Mouse (Mus musculus): Measurements from ENCODE around the gene Slc4a1. TPM values are rescaled to one million over a fixed set of nuclear protein-coding genes. Genes with fewer than 3 reads are reported as not detected.

Gene Slc4a1
- polyA plus RNA-seq, 1 experiment from 2014 or later: 1.6 TPM

GRCm38 (mm10) chr11:102400513-102401084 lies 34.6 kb upstream of the Slc4a1 start:
- Histone ChIP-seq H3K27ac (ENCODE audit: low read depth, low read length) (no peak overlapping the region), H3K27me3 (ENCODE audit: control insufficient read depth, insufficient read depth, low read length) (no peaks in the 10 kb centered on the region), H3K36me3 (ENCODE audit: control insufficient read depth, insufficient read depth, low read length) (peaks cover 38% of the 10 kb centered on the region), H3K4me2 (ENCODE audit: low read depth, low read length) (no peak overlapping the region), H3K4me1 (ENCODE audit: control insufficient read depth, insufficient read depth, low read length) (peaks cover 43% of the 10 kb centered on the region), H3K4me3 (ENCODE audit: low read depth, low read length) (no peak overlapping the region), H3K9me3 (ENCODE audit: control insufficient read depth, low read length) (no peaks in the 10 kb centered on the region), H3K9ac (replicated peaks; ENCODE audit: low read depth, low read length) (no peak overlapping the region)
- 30% methylated on average over 12 of the region's 12 CpGs for WGBS
- no peak for ATAC-seq (ENCODE audit: low read depth)

GRCm38 (mm10) chr11:102399610-102400072 lies 33.6 kb upstream of the Slc4a1 start:
- H3K36me3 ChIP-seq (ENCODE audit: control insufficient read depth, insufficient read depth, low read length): peaks cover 37% of the 10 kb centered on the region
- H3K27ac ChIP-seq (ENCODE audit: low read depth, low read length): no peak overlapping the region
- no peaks in the 10 kb centered on the region for H3K9me3 ChIP-seq (ENCODE audit: control insufficient read depth, low read length)
- peaks cover 46% of the 10 kb centered on the region for H3K4me1 ChIP-seq (ENCODE audit: control insufficient read depth, insufficient read depth, low read length)
- H3K4me2 ChIP-seq (ENCODE audit: low read depth, low read length): no peak overlapping the region
- H3K9ac ChIP-seq (replicated peaks; ENCODE audit: low read depth, low read length): no peak overlapping the region
- H3K27me3 ChIP-seq (ENCODE audit: control insufficient read depth, insufficient read depth, low read length): no peaks in the 10 kb centered on the region
- no peak overlapping the region for H3K4me3 ChIP-seq (ENCODE audit: low read depth, low read length)
- 5% methylated on average over 32 of the region's 34 CpGs for WGBS
- no peak for ATAC-seq (ENCODE audit: low read depth)

- WGBS: 20% methylated on average over 15 of the region's 15 CpGs
- Histone ChIP-seq H3K4me1 (ENCODE audit: control insufficient read depth, insufficient read depth, low read length) (peaks cover 48% of the 10 kb centered on the region), H3K9ac (replicated peaks; ENCODE audit: low read depth, low read length) (no peak overlapping the region), H3K36me3 (ENCODE audit: control insufficient read depth, insufficient read depth, low read length) (peaks cover 32% of the 10 kb centered on the region), H3K4me2 (ENCODE audit: low read depth, low read length) (no peak overlapping the region), H3K27ac (ENCODE audit: low read depth, low read length) (no peak overlapping the region), H3K4me3 (ENCODE audit: low read depth, low read length) (no peak overlapping the region), H3K9me3 (ENCODE audit: control insufficient read depth, low read length) (no peaks in the 10 kb centered on the region), H3K27me3 (ENCODE audit: control insufficient read depth, insufficient read depth, low read length) (no peaks in the 10 kb centered on the region)
- ATAC-seq (ENCODE audit: low read depth): no peak
These were observed 33.1 kb upstream of the Slc4a1 start for GRCm38 (mm10) chr11:102399107-102399506.

GRCm38 (mm10) chr11:102398007-102398825 lies 32.2 kb upstream of the Slc4a1 start:
- peaks cover 48% of the 10 kb centered on the region for H3K4me1 ChIP-seq (ENCODE audit: control insufficient read depth, insufficient read depth, low read length)
- peaks cover 25% of the 10 kb centered on the region for H3K36me3 ChIP-seq (ENCODE audit: control insufficient read depth, insufficient read depth, low read length)
- no peak overlapping the region; the same call in 1 of the 2 replicates for H3K4me2 ChIP-seq (ENCODE audit: low read depth, low read length)
- no peak for ATAC-seq (ENCODE audit: low read depth)
- H3K9ac ChIP-seq (replicated peaks; ENCODE audit: low read depth, low read length): 0 out of 2 replicates have a peak overlapping the region, but pooled peaks have one; percentile 21
- no peak overlapping the region for H3K27ac ChIP-seq (ENCODE audit: low read depth, low read length)
- H3K27me3 ChIP-seq (ENCODE audit: control insufficient read depth, insufficient read depth, low read length): no peaks in the 10 kb centered on the region
- no peaks in the 10 kb centered on the region for H3K9me3 ChIP-seq (ENCODE audit: control insufficient read depth, low read length)
- 80% methylated on average over 20 of the region's 20 CpGs for WGBS
- H3K4me3 ChIP-seq (ENCODE audit: low read depth, low read length): no peak overlapping the region

GRCm38 (mm10) chr11:102396671-102397141 lies 30.7 kb upstream of the Slc4a1 start:
- Histone ChIP-seq H3K4me1 (ENCODE audit: control insufficient read depth, insufficient read depth, low read length) (peaks cover 50% of the 10 kb centered on the region), H3K36me3 (ENCODE audit: control insufficient read depth, insufficient read depth, low read length) (peaks cover 10% of the 10 kb centered on the region), H3K27ac (ENCODE audit: low read depth, low read length) (peak overlapping the region; percentile 96; the same call in 1 of the 2 replicates), H3K27me3 (ENCODE audit: control insufficient read depth, insufficient read depth, low read length) (no peaks in the 10 kb centered on the region), H3K9me3 (ENCODE audit: control insufficient read depth, low read length) (no peaks in the 10 kb centered on the region), H3K9ac (replicated peaks; ENCODE audit: low read depth, low read length) (no peak overlapping the region; the same call in 1 of the 2 replicates), H3K4me3 (ENCODE audit: low read depth, low read length) (peak overlapping the region; percentile 66), H3K4me2 (ENCODE audit: low read depth, low read length) (peak overlapping the region; percentile 74)
- WGBS: 57% methylated on average over 7 of the region's 7 CpGs
- no peak for ATAC-seq (ENCODE audit: low read depth)

GRCm38 (mm10) chr11:102396263-102396662 lies 30.3 kb upstream of the Slc4a1 start:
- Histone ChIP-seq H3K27me3 (ENCODE audit: control insufficient read depth, insufficient read depth, low read length) (no peaks in the 10 kb centered on the region), H3K4me3 (ENCODE audit: low read depth, low read length) (peak overlapping the region; percentile 66), H3K36me3 (ENCODE audit: control insufficient read depth, insufficient read depth, low read length) (peaks cover 7% of the 10 kb centered on the region), H3K4me2 (ENCODE audit: low read depth, low read length) (peak overlapping the region; percentile 74), H3K9me3 (ENCODE audit: control insufficient read depth, low read length) (no peaks in the 10 kb centered on the region), H3K9ac (replicated peaks; ENCODE audit: low read depth, low read length) (no peak overlapping the region; the same call in 1 of the 2 replicates), H3K27ac (ENCODE audit: low read depth, low read length) (peak overlapping the region; percentile 96; the same call in 1 of the 2 replicates), H3K4me1 (ENCODE audit: control insufficient read depth, insufficient read depth, low read length) (peaks cover 50% of the 10 kb centered on the region)
- 53% methylated on average over 6 of the region's 6 CpGs for WGBS
- ATAC-seq (ENCODE audit: low read depth): no peak

- Histone ChIP-seq H3K27me3 (ENCODE audit: control insufficient read depth, insufficient read depth, low read length) (no peaks in the 10 kb centered on the region), H3K4me3 (ENCODE audit: low read depth, low read length) (peak overlapping the region; percentile 66), H3K4me1 (ENCODE audit: control insufficient read depth, insufficient read depth, low read length) (peaks cover 50% of the 10 kb centered on the region), H3K27ac (ENCODE audit: low read depth, low read length) (peak overlapping the region; percentile 96), H3K36me3 (ENCODE audit: control insufficient read depth, insufficient read depth, low read length) (peaks cover 7% of the 10 kb centered on the region), H3K9me3 (ENCODE audit: control insufficient read depth, low read length) (no peaks in the 10 kb centered on the region), H3K4me2 (ENCODE audit: low read depth, low read length) (peak overlapping the region; percentile 74), H3K9ac (replicated peaks; ENCODE audit: low read depth, low read length) (peak overlapping the region; percentile 95)
- 1% methylated on average over 5 of the region's 5 CpGs for WGBS
- ATAC-seq (ENCODE audit: low read depth): no peak; the same call in 1 of the 2 replicates
These were observed 29.2 kb upstream of the Slc4a1 start for GRCm38 (mm10) chr11:102395250-102395649.

GRCm38 (mm10) chr11:102394421-102395124 lies 28.6 kb upstream of the Slc4a1 start:
- peak overlapping the region; percentile 96 for H3K27ac ChIP-seq (ENCODE audit: low read depth, low read length)
- no peaks in the 10 kb centered on the region for H3K27me3 ChIP-seq (ENCODE audit: control insufficient read depth, insufficient read depth, low read length)
- no peaks in the 10 kb centered on the region for H3K9me3 ChIP-seq (ENCODE audit: control insufficient read depth, low read length)
- H3K4me3 ChIP-seq (ENCODE audit: low read depth, low read length): peak overlapping the region; percentile 66
- peaks cover 5% of the 10 kb centered on the region for H3K36me3 ChIP-seq (ENCODE audit: control insufficient read depth, insufficient read depth, low read length)
- no peak for ATAC-seq (ENCODE audit: low read depth)
- 59% methylated on average over 9 of the region's 9 CpGs for WGBS
- H3K4me2 ChIP-seq (ENCODE audit: low read depth, low read length): peak overlapping the region; percentile 74
- H3K9ac ChIP-seq (replicated peaks; ENCODE audit: low read depth, low read length): peak overlapping the region; percentile 95
- peaks cover 49% of the 10 kb centered on the region for H3K4me1 ChIP-seq (ENCODE audit: control insufficient read depth, insufficient read depth, low read length)

All from neural tube, embryonic 14.5 days (tissue).